Mouse (Mus musculus): ENCODE data around the gene Spats1.
"Not testable (repeated sequence)": the region's sequence is repeated elsewhere in the genome, so short reads cannot be mapped to it uniquely, and the experiment has no call there.

Gene Spats1

GRCm38 (mm10) chr17:45490532-45491154, 15.4 kb upstream of the Spats1 start:
- DNase-seq (ENCODE audit: extremely low spot score, low spot score) = no peak

- no peak for DNase-seq (ENCODE audit: extremely low spot score, low spot score)
Observed at GRCm38 (mm10) chr17:45489736-45490135, 14.5 kb upstream of the Spats1 start.

GRCm38 (mm10) chr17:45488321-45489254, 13.4 kb upstream of the Spats1 start:
- no peak for DNase-seq (ENCODE audit: extremely low spot score, low spot score)

GRCm38 (mm10) chr17:45487216-45487615, 12.0 kb upstream of the Spats1 start:
- no peak for DNase-seq (ENCODE audit: extremely low spot score, low spot score)

- DNase-seq (ENCODE audit: extremely low spot score, low spot score) = no peak
Observed at GRCm38 (mm10) chr17:45485581-45485980, 10.4 kb upstream of the Spats1 start.

GRCm38 (mm10) chr17:45480429-45480828, 5.2 kb upstream of the Spats1 start:
- DNase-seq (ENCODE audit: extremely low spot score, low spot score) = no peak

- DNase-seq (ENCODE audit: extremely low spot score, low spot score) = peak; percentile 91
Observed at GRCm38 (mm10) chr17:45478234-45478825, 3.1 kb upstream of the Spats1 start.

- no peak for DNase-seq (ENCODE audit: extremely low spot score, low spot score)
Observed at GRCm38 (mm10) chr17:45474146-45474545, 1.1 kb downstream of the Spats1 start.

GRCm38 (mm10) chr17:45473667-45474066, 1.5 kb downstream of the Spats1 start:
- no peak for DNase-seq (ENCODE audit: extremely low spot score, low spot score)

- no peak for DNase-seq (ENCODE audit: extremely low spot score, low spot score)
Observed at GRCm38 (mm10) chr17:45470726-45471125, 4.5 kb downstream of the Spats1 start.

- no peak for DNase-seq (ENCODE audit: extremely low spot score, low spot score)
Observed at GRCm38 (mm10) chr17:45468302-45468701, 6.9 kb downstream of the Spats1 start.

GRCm38 (mm10) chr17:45466701-45467100, 8.5 kb downstream of the Spats1 start:
- DNase-seq (ENCODE audit: extremely low spot score, low spot score) = no peak

- DNase-seq (ENCODE audit: extremely low spot score, low spot score) = no peak
Observed at GRCm38 (mm10) chr17:45464255-45464654, 11.0 kb downstream of the Spats1 start.

- DNase-seq (ENCODE audit: extremely low spot score, low spot score) = no peak
Observed at GRCm38 (mm10) chr17:45462506-45462905, 12.7 kb downstream of the Spats1 start.

GRCm38 (mm10) chr17:45459062-45459461, 16.2 kb downstream of the Spats1 start:
- no peak for DNase-seq (ENCODE audit: extremely low spot score, low spot score)

- no peak for DNase-seq (ENCODE audit: extremely low spot score, low spot score)
Observed at GRCm38 (mm10) chr17:45458516-45458915, 16.7 kb downstream of the Spats1 start.

- no peak for DNase-seq (ENCODE audit: extremely low spot score, low spot score)
Observed at GRCm38 (mm10) chr17:45457487-45457886, 17.7 kb downstream of the Spats1 start.

GRCm38 (mm10) chr17:45456260-45457152, 18.7 kb downstream of the Spats1 start:
- DNase-seq (ENCODE audit: extremely low spot score, low spot score) = no peak

- not testable (repeated sequence) for DNase-seq (ENCODE audit: extremely low spot score, low spot score)
Observed at GRCm38 (mm10) chr17:45455783-45456182, 19.4 kb downstream of the Spats1 start.

- DNase-seq (ENCODE audit: extremely low spot score, low spot score) = no peak
Observed at GRCm38 (mm10) chr17:45454794-45455193, 20.4 kb downstream of the Spats1 start.

GRCm38 (mm10) chr17:45452271-45452670, 22.9 kb downstream of the Spats1 start:
- no peak for DNase-seq (ENCODE audit: extremely low spot score, low spot score)
